Mouse (Mus musculus) cerebellum, adult 2 months (tissue): ENCODE results near the gene Etv6.

Source experiments
- CTCF ChIP-seq: fragments of 200-500 bp; IDR thresholded peaks from 2 replicates; pipeline ENCODE4 v1.5.1; 2011; ENCODE audit warnings: low read depth, mild to moderate bottlenecking, control low read depth, low read length, moderate library complexity, borderline replicate concordance; ENCODE audit not compliant: insufficient read depth
- POLR2A ChIP-seq: fragments of 200-500 bp; IDR thresholded peaks from 2 replicates; pipeline ENCODE4 v1.6.1; 2011; ENCODE audit warnings: low read length, control low read depth, borderline replicate concordance; ENCODE audit not compliant: insufficient read depth

DNA sequence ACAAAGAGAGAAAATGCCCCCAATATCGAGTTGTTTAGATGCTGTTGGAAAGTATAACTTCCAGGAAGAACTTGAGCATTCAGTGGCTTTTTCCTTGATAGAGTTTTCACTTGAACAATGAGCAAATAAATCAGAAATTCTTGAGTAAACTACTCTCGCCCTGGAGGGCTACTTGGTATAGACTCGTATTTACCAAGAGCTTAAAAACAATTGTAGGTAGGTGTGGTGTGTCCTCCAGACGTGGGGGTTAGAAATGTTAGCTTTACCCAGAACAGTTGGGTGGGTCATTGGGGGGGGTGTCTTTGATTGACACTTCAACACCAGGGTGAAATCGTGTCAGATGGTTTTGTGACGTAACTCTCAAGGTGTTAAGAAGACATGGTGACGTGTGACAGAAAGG lies 88.0 kb downstream of the Etv6 start:
- TF ChIP-seq CTCF (no peak), POLR2A (no peak)
